Mouse (Mus musculus) forebrain, embryonic 13.5 days (tissue): ENCODE data around the gene Zfp334. TPM values are rescaled to one million over a fixed set of nuclear protein-coding genes. Genes with fewer than 3 reads are reported as not detected.

Experiments
- ATAC-seq: fragments of 200-750 bp; cut with Nextera tagmentation; 2 replicates; pipeline ENCODE4 v1.8.0; 2017
- H3K27ac ChIP-seq: fragments of 300-500 bp; sonication (generic); 2 replicates; pipeline ENCODE4 v1.5.1; 2015; ENCODE audit warnings: inconsistent platforms, mild to moderate bottlenecking, moderate library complexity
- H3K27me3 ChIP-seq: fragments of 300-500 bp; sonication (generic); 2 replicates; pipeline ENCODE4 v1.6.1; 2015; ENCODE audit warnings: mild to moderate bottlenecking, inconsistent platforms
- H3K36me3 ChIP-seq: fragments of 300-500 bp; sonication (generic); 2 replicates; pipeline ENCODE4 v1.6.1; 2015; ENCODE audit warnings: mild to moderate bottlenecking, inconsistent platforms; ENCODE audit not compliant: poor library complexity, severe bottlenecking
- H3K4me1 ChIP-seq: fragments of 300-500 bp; sonication (generic); 2 replicates; pipeline ENCODE4 v1.6.1; 2015; ENCODE audit warnings: inconsistent platforms
- H3K4me2 ChIP-seq: fragments of 300-500 bp; sonication (generic); 2 replicates; pipeline ENCODE4 v1.6.1; 2015; ENCODE audit warnings: inconsistent platforms, mild to moderate bottlenecking, moderate library complexity
- H3K4me3 ChIP-seq: fragments of 300-500 bp; sonication (generic); 2 replicates; pipeline ENCODE4 v1.5.1; 2015; ENCODE audit warnings: mild to moderate bottlenecking, inconsistent platforms
- H3K9ac ChIP-seq: fragments of 300-500 bp; sonication (generic); 2 replicates; pipeline ENCODE4 v1.6.1; 2015; ENCODE audit warnings: mild to moderate bottlenecking, inconsistent platforms
- H3K9me3 ChIP-seq: fragments of 300-500 bp; sonication (generic); replicated peaks from 2 replicates; pipeline ENCODE4 v1.6.1; 2016; ENCODE audit warnings: inconsistent platforms
- WGBS: fragments of 180-500 bp; shearing (Covaris S2); methylation state at CpG from one replicate; pipeline ENCODE4 v1.1.7; 2015; 5-methylcytosine and 5-hydroxymethylcytosine counted together
- polyA plus RNA-seq: library from polyadenylated mRNA; unstranded; fragments of >200 nt; fragmentation: Nextera tagmentation; extraction: Ambion mirVana; gene quantifications from 2 replicates; pipeline ENCODE4 v1.2.1, GENCODE M21; 2015

The Zfp334 gene
- polyA plus RNA-seq, 1 experiment from 2014 or later = 13.6 TPM

- H3K36me3 ChIP-seq = no peaks in the 10 kb centered on the region
- H3K27ac ChIP-seq = no peak overlapping the region
- H3K9ac ChIP-seq = no peak overlapping the region
- no peak overlapping the region for H3K4me2 ChIP-seq
- WGBS = 79% methylated on average over 9 of the region's 9 CpGs
- ATAC-seq = no peak
- H3K9me3 ChIP-seq = no peaks in the 10 kb centered on the region
- H3K4me3 ChIP-seq = no peak overlapping the region
- H3K27me3 ChIP-seq = no peaks in the 10 kb centered on the region
- no peaks in the 10 kb centered on the region; the same call in 1 of the 2 replicates for H3K4me1 ChIP-seq
Measured at GRCm38 (mm10) chr2:165404951-165405350, 16.9 kb upstream of the Zfp334 start.

GRCm38 (mm10) chr2:165398164-165398785 is 10.2 kb upstream of the Zfp334 start:
- Histone ChIP-seq H3K27ac (no peak overlapping the region), H3K4me3 (no peak overlapping the region), H3K9ac (no peak overlapping the region), H3K9me3 (0 out of 2 replicates have a peak, but pooled peaks cover 4% of the 10 kb centered on the region), H3K4me2 (no peak overlapping the region), H3K4me1 (peaks cover 18% of the 10 kb centered on the region), H3K36me3 (no peaks in the 10 kb centered on the region), H3K27me3 (no peaks in the 10 kb centered on the region)
- ATAC-seq = 0 out of 2 replicates have a peak, but pooled peaks have one; percentile 41
- WGBS = 59% methylated on average over 14 of the region's 15 CpGs

- Histone ChIP-seq H3K9me3 (0 out of 2 replicates have a peak, but pooled peaks cover 4% of the 10 kb centered on the region), H3K4me1 (peaks cover 18% of the 10 kb centered on the region), H3K27me3 (no peaks in the 10 kb centered on the region), H3K9ac (0 out of 2 replicates have a peak overlapping the region, but pooled peaks have one; percentile 26), H3K27ac (no peak overlapping the region; the same call in 1 of the 2 replicates), H3K4me3 (no peak overlapping the region), H3K4me2 (no peak overlapping the region), H3K36me3 (no peaks in the 10 kb centered on the region)
- peak; percentile 36; the same call in 1 of the 2 replicates for ATAC-seq
- WGBS = 69% methylated on average over 23 of the region's 23 CpGs
Measured at GRCm38 (mm10) chr2:165397502-165398163, 9.6 kb upstream of the Zfp334 start.

- no peak overlapping the region for H3K4me3 ChIP-seq
- H3K36me3 ChIP-seq = no peaks in the 10 kb centered on the region
- no peaks in the 10 kb centered on the region for H3K27me3 ChIP-seq
- 50% methylated on average over 20 of the region's 20 CpGs for WGBS
- H3K4me2 ChIP-seq = no peak overlapping the region
- H3K4me1 ChIP-seq = peaks cover 18% of the 10 kb centered on the region
- no peak overlapping the region; the same call in 1 of the 2 replicates for H3K27ac ChIP-seq
- ATAC-seq = 0 out of 2 replicates have a peak, but pooled peaks have one; percentile 36
- no peak overlapping the region for H3K9ac ChIP-seq
- H3K9me3 ChIP-seq = 0 out of 2 replicates have a peak, but pooled peaks cover 4% of the 10 kb centered on the region
Measured at GRCm38 (mm10) chr2:165396831-165397501, 8.9 kb upstream of the Zfp334 start.

- no peaks in the 10 kb centered on the region for H3K27me3 ChIP-seq
- no peak overlapping the region for H3K9ac ChIP-seq
- no peak overlapping the region for H3K27ac ChIP-seq
- 87% methylated on average over 4 of the region's 4 CpGs for WGBS
- H3K4me1 ChIP-seq = peaks cover 8% of the 10 kb centered on the region
- 0 out of 2 replicates have a peak, but pooled peaks cover 4% of the 10 kb centered on the region for H3K9me3 ChIP-seq
- no peak overlapping the region for H3K4me3 ChIP-seq
- H3K36me3 ChIP-seq = no peaks in the 10 kb centered on the region
- H3K4me2 ChIP-seq = no peak overlapping the region
- no peak for ATAC-seq
Measured at GRCm38 (mm10) chr2:165392156-165392555, 4.1 kb upstream of the Zfp334 start.

GRCm38 (mm10) chr2:165391561-165391960 is 3.5 kb upstream of the Zfp334 start:
- no peak for ATAC-seq
- Histone ChIP-seq H3K4me3 (no peak overlapping the region), H3K9me3 (0 out of 2 replicates have a peak, but pooled peaks cover 4% of the 10 kb centered on the region), H3K4me1 (peaks cover 8% of the 10 kb centered on the region), H3K27me3 (no peaks in the 10 kb centered on the region), H3K9ac (no peak overlapping the region), H3K36me3 (peaks cover 2% of the 10 kb centered on the region; the same call in 1 of the 2 replicates), H3K4me2 (no peak overlapping the region), H3K27ac (no peak overlapping the region)
- WGBS = 14% methylated on average over 8 of the region's 8 CpGs

GRCm38 (mm10) chr2:165389299-165389952 is 1.4 kb upstream of the Zfp334 start:
- no peak overlapping the region for H3K9ac ChIP-seq
- ATAC-seq = no peak
- WGBS = 87% methylated on average over 6 of the region's 6 CpGs
- no peaks in the 10 kb centered on the region for H3K27me3 ChIP-seq
- 0 out of 2 replicates have a peak, but pooled peaks cover 4% of the 10 kb centered on the region for H3K9me3 ChIP-seq
- no peak overlapping the region for H3K4me3 ChIP-seq
- no peak overlapping the region for H3K27ac ChIP-seq
- H3K36me3 ChIP-seq = peaks cover 23% of the 10 kb centered on the region
- H3K4me1 ChIP-seq = peaks cover 24% of the 10 kb centered on the region
- no peak overlapping the region for H3K4me2 ChIP-seq

- no peaks in the 10 kb centered on the region for H3K9me3 ChIP-seq
- H3K9ac ChIP-seq = peak overlapping the region; percentile 96
- peak overlapping the region; percentile 87 for H3K4me2 ChIP-seq
- peak overlapping the region; percentile 86 for H3K4me3 ChIP-seq
- peak overlapping the region; percentile 96 for H3K27ac ChIP-seq
- no peaks in the 10 kb centered on the region for H3K27me3 ChIP-seq
- ATAC-seq = no peak
- H3K4me1 ChIP-seq = peaks cover 24% of the 10 kb centered on the region
- 1% methylated on average over 4 of the region's 4 CpGs for WGBS
- H3K36me3 ChIP-seq = peaks cover 44% of the 10 kb centered on the region
Measured at GRCm38 (mm10) chr2:165387370-165387769, 689 bp downstream of the Zfp334 start.

GRCm38 (mm10) chr2:165380050-165380449 is 8.0 kb downstream of the Zfp334 start:
- no peak overlapping the region for H3K27ac ChIP-seq
- no peak overlapping the region for H3K4me2 ChIP-seq
- WGBS = 96% methylated on average over 25 of the region's 25 CpGs
- ATAC-seq = no peak
- H3K9ac ChIP-seq = no peak overlapping the region
- H3K9me3 ChIP-seq = peaks cover 9% of the 10 kb centered on the region
- H3K4me3 ChIP-seq = no peak overlapping the region
- H3K27me3 ChIP-seq = no peaks in the 10 kb centered on the region
- H3K4me1 ChIP-seq = peaks cover 6% of the 10 kb centered on the region; the same call in 1 of the 2 replicates
- H3K36me3 ChIP-seq = peaks cover 96% of the 10 kb centered on the region

GRCm38 (mm10) chr2:165376001-165376400 is 12.1 kb downstream of the Zfp334 start:
- Histone ChIP-seq H3K27me3 (no peaks in the 10 kb centered on the region), H3K9me3 (peaks cover 7% of the 10 kb centered on the region), H3K4me2 (no peak overlapping the region), H3K4me1 (peaks cover 12% of the 10 kb centered on the region), H3K4me3 (no peak overlapping the region), H3K27ac (0 out of 2 replicates have a peak overlapping the region, but pooled peaks have one; percentile 19), H3K36me3 (peaks cover 65% of the 10 kb centered on the region), H3K9ac (no peak overlapping the region)
- 69% methylated on average over 4 of the region's 4 CpGs for WGBS
- ATAC-seq = no peak

GRCm38 (mm10) chr2:165375478-165375877 is 12.6 kb downstream of the Zfp334 start:
- H3K9me3 ChIP-seq = peaks cover 2% of the 10 kb centered on the region
- 0 out of 2 replicates have a peak overlapping the region, but pooled peaks have one; percentile 19 for H3K27ac ChIP-seq
- no peak for ATAC-seq
- no peak overlapping the region for H3K4me2 ChIP-seq
- peaks cover 60% of the 10 kb centered on the region for H3K36me3 ChIP-seq
- H3K9ac ChIP-seq = no peak overlapping the region
- WGBS = 75% methylated on average over 5 of the region's 5 CpGs
- no peak overlapping the region for H3K4me3 ChIP-seq
- peaks cover 12% of the 10 kb centered on the region for H3K4me1 ChIP-seq
- H3K27me3 ChIP-seq = no peaks in the 10 kb centered on the region
